In genomic region chr6:137667665-137668064, GRCm38 (mm10) we compare ENCODE assay signal across 27 mouse cellular contexts.
"Had no signal": no experiment of that assay in that cellular context is flagged by ENCODE, and none has a peak within 500 bp of the region (broad histone marks: within the 10 kb centered on the region; RNA-seq: fewer than 3 reads in every experiment).

No protein-coding gene starts in this region.

- ATAC-seq: forebrain, embryonic 13.5 days; forebrain, embryonic 14.5 days; forebrain, embryonic 15.5 days; forebrain, embryonic 16.5 days; forebrain, postnatal 0 days had no signal

- H3K27ac ChIP-seq: embryonic facial prominence, embryonic 10.5 days; embryonic facial prominence, embryonic 12.5 days; embryonic facial prominence, embryonic 13.5 days; embryonic facial prominence, embryonic 15.5 days; forebrain, embryonic 10.5 days; forebrain, embryonic 12.5 days; forebrain, embryonic 13.5 days; forebrain, embryonic 15.5 days; gastrocnemius, adult 2 months had no signal

- H3K4me3 ChIP-seq: embryonic facial prominence, embryonic 10.5 days; embryonic facial prominence, embryonic 12.5 days; embryonic facial prominence, embryonic 13.5 days; embryonic facial prominence, embryonic 15.5 days; erythroblast, embryonic 14.5 days; forebrain, embryonic 10.5 days; forebrain, embryonic 12.5 days; forebrain, embryonic 13.5 days; forebrain, embryonic 15.5 days; gastrocnemius, adult 2 months had no signal

- H3K9me3 ChIP-seq: embryonic facial prominence, embryonic 10.5 days; embryonic facial prominence, embryonic 12.5 days; embryonic facial prominence, embryonic 13.5 days; embryonic facial prominence, embryonic 15.5 days; forebrain, embryonic 10.5 days; forebrain, embryonic 12.5 days; forebrain, embryonic 13.5 days; forebrain, embryonic 15.5 days had no signal

- H3K4me1 ChIP-seq: embryonic facial prominence, embryonic 10.5 days; embryonic facial prominence, embryonic 12.5 days; embryonic facial prominence, embryonic 13.5 days; embryonic facial prominence, embryonic 15.5 days; forebrain, embryonic 10.5 days; forebrain, embryonic 12.5 days; forebrain, embryonic 13.5 days; forebrain, embryonic 15.5 days had no signal

- DNase-seq: cerebellum, adult 18-20 months; cerebellum, adult 2 months; cerebellum, adult 8-10 months; cerebellum, adult 9-10 months; cerebellum, adult 9-11 months; cerebellum, postnatal 10 days; cerebellum, postnatal 14 days; cerebellum, postnatal 25 days; cerebellum, postnatal 36 days; embryo, embryonic 11 days; forebrain, postnatal 0 days; gastrocnemius, adult 2 months; gastrocnemius, postnatal 10 days; gastrocnemius, postnatal 14 days; gastrocnemius, postnatal 25 days; gastrocnemius, postnatal 36 days had no signal

- H3K27me3 ChIP-seq: embryonic facial prominence, embryonic 12.5 days; embryonic facial prominence, embryonic 13.5 days; embryonic facial prominence, embryonic 15.5 days; forebrain, embryonic 12.5 days; forebrain, embryonic 13.5 days; forebrain, embryonic 15.5 days had no signal

- H3K4me2 ChIP-seq: embryonic facial prominence, embryonic 12.5 days; embryonic facial prominence, embryonic 13.5 days; embryonic facial prominence, embryonic 15.5 days; forebrain, embryonic 12.5 days; forebrain, embryonic 13.5 days; forebrain, embryonic 15.5 days had no signal

- H3K36me3 ChIP-seq: embryonic facial prominence, embryonic 10.5 days; embryonic facial prominence, embryonic 12.5 days; embryonic facial prominence, embryonic 13.5 days; embryonic facial prominence, embryonic 15.5 days; forebrain, embryonic 10.5 days; forebrain, embryonic 12.5 days; forebrain, embryonic 15.5 days had no signal

- H3K9ac ChIP-seq: embryonic facial prominence, embryonic 12.5 days; embryonic facial prominence, embryonic 13.5 days; embryonic facial prominence, embryonic 15.5 days; forebrain, embryonic 12.5 days; forebrain, embryonic 13.5 days; forebrain, embryonic 15.5 days; forebrain, postnatal 0 days had no signal
